Mouse (Mus musculus) stomach, postnatal 0 days (tissue): Measurements from ENCODE around the gene Trcg1. TPM values are rescaled to one million over a fixed set of nuclear protein-coding genes. Genes with fewer than 3 reads are reported as not detected.
"Not testable (repeated sequence)": the region's sequence is repeated elsewhere in the genome, so short reads cannot be mapped to it uniquely, and the experiment has no call there.

Source experiments
- ATAC-seq: fragments of 200-750 bp; cut with Nextera tagmentation; 2 replicates; pipeline ENCODE4 v1.8.0; 2017; ENCODE audit not compliant: low FRiP score, low TSS enrichment
- DNase-seq: peaks from one replicate; pipeline ENCODE4 v3.0.0-alpha.2; 2016; ENCODE audit warnings: low spot score
- H3K27ac ChIP-seq: fragments of 300-500 bp; sonication (generic); replicated peaks from 2 replicates; pipeline ENCODE4 v1.5.1; 2014; ENCODE audit warnings: mild to moderate bottlenecking, control low read depth
- H3K27me3 ChIP-seq: fragments of 300-500 bp; sonication (generic); 2 replicates; pipeline ENCODE4 v1.6.1; 2014; ENCODE audit warnings: low read length; ENCODE audit not compliant: control insufficient read depth, insufficient read depth
- H3K36me3 ChIP-seq: fragments of 300-500 bp; sonication (generic); 2 replicates; pipeline ENCODE4 v1.6.1; 2014; ENCODE audit warnings: low read length, mixed read lengths; ENCODE audit not compliant: control insufficient read depth, insufficient read depth
- H3K4me1 ChIP-seq: fragments of 300-500 bp; sonication (generic); replicated peaks from 2 replicates; pipeline ENCODE4 v1.6.1; 2014; ENCODE audit warnings: antibody characterized with exemption; ENCODE audit not compliant: control insufficient read depth, insufficient read depth
- H3K4me2 ChIP-seq: fragments of 300-500 bp; sonication (generic); replicated peaks from 2 replicates; pipeline ENCODE4 v1.6.1; 2014; ENCODE audit warnings: low read depth, mild to moderate bottlenecking, control low read depth, moderate library complexity
- H3K4me3 ChIP-seq: fragments of 300-500 bp; sonication (generic); 2 replicates; pipeline ENCODE4 v1.5.1; 2014; ENCODE audit warnings: low read depth, low read length, control low read depth
- H3K9ac ChIP-seq: fragments of 300-500 bp; sonication (generic); 2 replicates; pipeline ENCODE4 v1.6.1; 2014; ENCODE audit warnings: mild to moderate bottlenecking, low read length, control low read depth, mixed read lengths
- H3K9me3 ChIP-seq: fragments of 300-500 bp; sonication (generic); 2 replicates; pipeline ENCODE4 v1.6.1; 2016; ENCODE audit warnings: low read length; ENCODE audit not compliant: control insufficient read depth
- CTCF ChIP-seq: IDR thresholded peaks from 2 replicates; pipeline ENCODE4 v1.5.1; 2016; ENCODE audit warnings: antibody characterized with exemption, low read depth, mild to moderate bottlenecking, moderate library complexity
- EP300 ChIP-seq: optimal IDR thresholded peaks from 2 replicates; pipeline ENCODE3; 2016; ENCODE audit warnings: antibody characterized with exemption
- WGBS: fragments of 180-500 bp; shearing (Covaris S2); extraction: QIAGEN DNeasy Blood & Tissue Kit; methylation state at CpG from one replicate; pipeline ENCODE4 v1.1.7; 2014; 5-methylcytosine and 5-hydroxymethylcytosine counted together
- polyA plus RNA-seq: library from polyadenylated mRNA; unstranded; fragments of >200 nt; fragmentation: Nextera tagmentation; extraction: Ambion mirVana; gene quantifications from 2 replicates; pipeline ENCODE4 v1.2.1, GENCODE M21; 2015

Gene Trcg1
- polyA plus RNA-seq, 1 experiment from 2014 or later, result not detected

GRCm38 (mm10) chr9:57220356-57220755, 16.0 kb upstream of the Trcg1 start:
- TF ChIP-seq EP300 (no peak), CTCF (peak; percentile 83)
- 0 out of 2 replicates have a peak, but pooled peaks have one; percentile 40 for ATAC-seq

GRCm38 (mm10) chr9:57223341-57223740, 13.0 kb upstream of the Trcg1 start:
- no peaks in the 10 kb centered on the region for H3K9me3 ChIP-seq

More at GRCm38 (mm10) chr9:57220356-57220755, 16.0 kb upstream of the Trcg1 start:
- Histone ChIP-seq H3K9me3 (no peaks in the 10 kb centered on the region), H3K4me1 (no peaks in the 10 kb centered on the region), H3K4me2 (no peak overlapping the region), H3K27me3 (no peaks in the 10 kb centered on the region), H3K27ac (no peak overlapping the region), H3K9ac (no peak overlapping the region), H3K4me3 (no peak overlapping the region), H3K36me3 (no peaks in the 10 kb centered on the region)
- DNase-seq, result peak; percentile 64
- WGBS, result 9% methylated on average over 6 of the region's 6 CpGs

GRCm38 (mm10) chr9:57225780-57226627, 10.4 kb upstream of the Trcg1 start:
- no peak overlapping the region for H3K9ac ChIP-seq
- H3K4me2 ChIP-seq, result no peak overlapping the region
- ATAC-seq (0 out of 2 replicates have a peak, but pooled peaks have one; percentile 35), DNase-seq (no peak)
- no peak overlapping the region for H3K4me3 ChIP-seq
- no peaks in the 10 kb centered on the region for H3K4me1 ChIP-seq
- no peaks in the 10 kb centered on the region for H3K9me3 ChIP-seq
- 67% methylated on average over 13 of the region's 13 CpGs for WGBS
- no peak overlapping the region for H3K27ac ChIP-seq
- no peaks in the 10 kb centered on the region for H3K36me3 ChIP-seq
- TF ChIP-seq EP300 (no peak), CTCF (no peak)
- H3K27me3 ChIP-seq, result no peaks in the 10 kb centered on the region

More at GRCm38 (mm10) chr9:57223341-57223740, 13.0 kb upstream of the Trcg1 start:
- H3K4me1 ChIP-seq, result no peaks in the 10 kb centered on the region
- no peak overlapping the region for H3K4me3 ChIP-seq
- H3K27me3 ChIP-seq, result no peaks in the 10 kb centered on the region
- no peak for DNase-seq
- H3K9ac ChIP-seq, result no peak overlapping the region
- H3K27ac ChIP-seq, result no peak overlapping the region
- TF ChIP-seq EP300 (no peak), CTCF (no peak)
- no peak for ATAC-seq
- no peaks in the 10 kb centered on the region for H3K36me3 ChIP-seq
- no peak overlapping the region for H3K4me2 ChIP-seq

- H3K36me3 ChIP-seq, H3K27me3 ChIP-seq, H3K4me2 ChIP-seq, DNase-seq, H3K4me1 ChIP-seq, ATAC-seq, H3K9me3 ChIP-seq, H3K27ac ChIP-seq, H3K9ac ChIP-seq, H3K4me3 ChIP-seq: not testable (repeated sequence)
- 87% methylated on average over 6 of the region's 6 CpGs for WGBS
Observed at GRCm38 (mm10) chr9:57226628-57227122, 9.7 kb upstream of the Trcg1 start.

- Histone ChIP-seq H3K36me3 (no peaks in the 10 kb centered on the region), H3K4me1 (no peaks in the 10 kb centered on the region), H3K4me3 (no peak overlapping the region), H3K27me3 (no peaks in the 10 kb centered on the region), H3K9ac (no peak overlapping the region), H3K4me2 (no peak overlapping the region), H3K9me3 (no peaks in the 10 kb centered on the region), H3K27ac (no peak overlapping the region)
- TF ChIP-seq CTCF (no peak), EP300 (no peak)
- DNase-seq (no peak), ATAC-seq (no peak)
- WGBS, result 71% methylated on average over 5 of the region's 5 CpGs
Observed at GRCm38 (mm10) chr9:57227203-57227602, 9.2 kb upstream of the Trcg1 start.

- TF ChIP-seq CTCF (no peak), EP300 (no peak)
- no peak overlapping the region for H3K4me3 ChIP-seq
- WGBS, result 62% methylated on average over 4 of the region's 4 CpGs
- H3K9ac ChIP-seq, result no peak overlapping the region
- no peak overlapping the region for H3K27ac ChIP-seq
- no peak for DNase-seq
- H3K9me3 ChIP-seq, result no peaks in the 10 kb centered on the region
- H3K27me3 ChIP-seq, result no peaks in the 10 kb centered on the region
- H3K36me3 ChIP-seq, result no peaks in the 10 kb centered on the region
- H3K4me1 ChIP-seq, result no peaks in the 10 kb centered on the region
- H3K4me2 ChIP-seq, result no peak overlapping the region
- no peak for ATAC-seq
Observed at GRCm38 (mm10) chr9:57228186-57228585, 8.2 kb upstream of the Trcg1 start.
